Mouse (Mus musculus): ENCODE results near the gene RPS10-NUDT3. TPM values are rescaled to one million over a fixed set of nuclear protein-coding genes. Genes with fewer than 3 reads are reported as not detected.

Gene RPS10-NUDT3
- total RNA-seq, 1 experiment: not detected

DNA sequence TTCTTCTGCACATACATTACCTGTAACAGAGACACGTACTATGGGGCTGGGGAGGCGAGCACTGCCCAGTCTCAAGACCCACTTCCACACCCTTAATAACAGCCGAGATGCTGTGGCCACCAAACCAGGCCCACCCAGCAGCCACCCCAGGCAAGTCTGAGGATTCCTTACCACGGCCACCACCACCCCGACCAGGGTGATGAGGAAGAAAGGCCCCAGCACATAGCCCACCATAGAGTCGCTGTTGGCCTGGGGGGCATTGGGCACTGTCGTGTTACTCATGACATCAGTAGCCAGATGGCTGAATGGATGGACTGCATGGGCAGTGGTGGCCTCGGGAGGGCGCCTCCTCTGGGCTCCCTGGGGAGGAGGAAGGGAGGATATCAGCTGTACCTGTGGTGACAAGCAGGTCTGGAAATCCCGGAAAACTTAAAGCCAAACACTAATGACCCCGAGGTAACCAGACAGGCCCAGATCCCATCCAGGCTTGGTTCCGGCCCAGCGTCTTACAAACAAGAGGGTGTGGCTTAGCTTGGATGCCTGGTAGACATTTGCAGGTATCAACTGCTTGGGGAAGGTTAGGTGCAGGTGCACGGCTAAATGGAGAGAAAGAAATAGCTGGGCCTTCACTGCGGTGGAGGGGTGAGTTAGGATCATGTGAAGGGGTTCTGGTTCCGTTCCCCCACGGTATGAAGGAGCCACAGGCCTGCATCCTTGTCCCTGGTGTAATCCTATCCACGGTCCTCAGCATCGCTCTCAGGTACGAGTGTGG, 70.4 kb downstream of the RPS10-NUDT3 start:
- H3K4me3 ChIP-seq (ENCODE audit: insufficient read depth in 1 of 2, low read depth in 1 of 2, low read length in 2 of 2, poor library complexity in 1 of 2, severe bottlenecking in 1 of 2): peak overlapping the region; percentile 69
- peak overlapping the region; percentile 6; the same call in 1 of the 2 replicates for H3K27ac ChIP-seq (ENCODE audit: insufficient read depth, low read depth, low read length, poor library complexity, severe bottlenecking)
- H3K9me3 ChIP-seq (ENCODE audit: control insufficient read depth, insufficient read depth, low read depth, low read length): no peaks in the 10 kb centered on the region
- H3K9ac ChIP-seq (ENCODE audit: insufficient read depth, low read depth, low read length, poor library complexity, severe bottlenecking): peak overlapping the region; percentile 59
- no peak for DNase-seq (ENCODE audit: low read depth, low spot score)
- TF ChIP-seq CHD2 (IDR thresholded peaks at IDR 0.05; ENCODE audit: low read depth, low read length) (no peak), ZC3H11A (IDR thresholded peaks at IDR 0.05; ENCODE audit: borderline replicate concordance, low read depth, low read length) (no peak), MAFK (IDR thresholded peaks at IDR 0.05; ENCODE audit: insufficient read depth, low read depth, low read length) (no peak), ZNF384 (IDR thresholded peaks at IDR 0.05; ENCODE audit: low read depth, low read length) (no peak), HCFC1 (IDR thresholded peaks at IDR 0.05; ENCODE audit: borderline replicate concordance, insufficient read depth, low read length) (no peak)
- H3K36me3 ChIP-seq (ENCODE audit: control insufficient read depth, insufficient read depth, low read length, poor library complexity, severe bottlenecking): peaks cover 26% of the 10 kb centered on the region
- peaks cover 7 to 13% of the 10 kb centered on the region in 2 experiments; a peak in 3 of 4 replicates for H3K4me1 ChIP-seq (ENCODE audit: control insufficient read depth in 2 of 2, insufficient read depth in 2 of 2, low read length in 2 of 2, poor library complexity in 1 of 2)
- in situ Hi-C loops (cut with MboI; ENCODE audit: low sequenced_read_pairs in 2 of 2, unreplicated experiment in 2 of 2): no loop called here

- Histone ChIP-seq H3K36me3 (ENCODE audit: control insufficient read depth, insufficient read depth, low read length, poor library complexity, severe bottlenecking) (peaks cover 26% of the 10 kb centered on the region), H3K27ac (ENCODE audit: insufficient read depth, low read depth, low read length, poor library complexity, severe bottlenecking) (no peak overlapping the region), H3K9ac (ENCODE audit: insufficient read depth, low read depth, low read length, poor library complexity, severe bottlenecking) (no peak overlapping the region), H3K4me1 (ENCODE audit: control insufficient read depth in 2 of 2, insufficient read depth in 2 of 2, low read length in 2 of 2, poor library complexity in 1 of 2) (peaks cover 7 to 13% of the 10 kb centered on the region in 2 experiments; a peak in 3 of 4 replicates), H3K9me3 (ENCODE audit: control insufficient read depth, insufficient read depth, low read depth, low read length) (no peaks in the 10 kb centered on the region), H3K4me3 (ENCODE audit: insufficient read depth in 1 of 2, low read depth in 1 of 2, low read length in 2 of 2, poor library complexity in 1 of 2, severe bottlenecking in 1 of 2) (no peak overlapping the region)
- in situ Hi-C loops (cut with MboI; ENCODE audit: low sequenced_read_pairs in 2 of 2, unreplicated experiment in 2 of 2): no loop called here
- no peak for DNase-seq (ENCODE audit: low read depth, low spot score)
- no peak for TF ChIP-seq HCFC1 (IDR thresholded peaks at IDR 0.05; ENCODE audit: borderline replicate concordance, insufficient read depth, low read length)
- no peak for TF ChIP-seq ZC3H11A (IDR thresholded peaks at IDR 0.05; ENCODE audit: borderline replicate concordance, low read depth, low read length)
- TF ChIP-seq ZNF384 (IDR thresholded peaks at IDR 0.05; ENCODE audit: low read depth, low read length): no peak
- TF ChIP-seq CHD2 (IDR thresholded peaks at IDR 0.05; ENCODE audit: low read depth, low read length): no peak
Measured at GRCm38 (mm10) chr17:27563771-27564244, 71.2 kb downstream of the RPS10-NUDT3 start.

GRCm38 (mm10) chr17:27561809-27562526, 73.1 kb downstream of the RPS10-NUDT3 start:
- TF ChIP-seq MAFK (IDR thresholded peaks at IDR 0.05; ENCODE audit: insufficient read depth, low read depth, low read length) (peak; percentile 74; the same call in 1 of the 2 replicates), ZC3H11A (IDR thresholded peaks at IDR 0.05; ENCODE audit: borderline replicate concordance, low read depth, low read length) (no peak)
- in situ Hi-C loops (cut with MboI; ENCODE audit: low sequenced_read_pairs in 2 of 2, unreplicated experiment in 2 of 2): no loop called here

DNA sequence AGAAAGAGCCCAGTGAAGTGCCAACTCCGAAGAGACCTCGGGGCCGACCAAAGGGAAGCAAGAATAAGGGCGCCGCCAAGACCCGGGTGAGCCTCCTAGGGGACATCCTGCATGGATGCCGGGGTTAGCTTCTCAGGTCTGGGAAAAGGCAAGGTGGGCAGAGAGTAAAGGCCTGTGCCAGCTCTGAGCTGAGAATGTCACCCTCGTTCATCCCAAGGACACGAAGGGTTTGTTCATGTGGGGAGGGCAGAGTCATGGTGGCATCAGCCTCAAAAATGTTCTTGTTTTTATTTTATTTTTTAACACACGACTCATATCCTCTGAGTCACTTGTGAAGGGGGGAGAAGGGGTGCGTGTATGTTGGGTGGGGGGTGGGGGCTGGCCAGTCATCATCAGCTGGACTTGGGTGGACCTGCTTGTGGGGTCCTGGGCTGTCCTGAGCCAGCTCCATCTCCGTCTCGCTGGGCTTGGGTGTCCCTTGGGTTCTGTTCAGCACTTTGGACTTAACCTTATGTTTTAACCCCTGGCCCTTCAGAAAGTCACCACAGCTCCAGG, 74.0 kb downstream of the RPS10-NUDT3 start:
- Histone ChIP-seq H3K36me3 (ENCODE audit: control insufficient read depth, insufficient read depth, low read length, poor library complexity, severe bottlenecking) (peaks cover 28% of the 10 kb centered on the region), H3K9me3 (ENCODE audit: control insufficient read depth, insufficient read depth, low read depth, low read length) (no peaks in the 10 kb centered on the region), H3K4me1 (ENCODE audit: control insufficient read depth in 2 of 2, insufficient read depth in 2 of 2, low read length in 2 of 2, poor library complexity in 1 of 2) (peaks cover 7 to 13% of the 10 kb centered on the region in 2 experiments; a peak in 3 of 4 replicates), H3K4me3 (ENCODE audit: insufficient read depth in 1 of 2, low read depth in 1 of 2, low read length in 2 of 2, poor library complexity in 1 of 2, severe bottlenecking in 1 of 2) (no peak overlapping the region), H3K9ac (ENCODE audit: insufficient read depth, low read depth, low read length, poor library complexity, severe bottlenecking) (no peak overlapping the region), H3K27ac (ENCODE audit: insufficient read depth, low read depth, low read length, poor library complexity, severe bottlenecking) (0 out of 2 replicates have a peak overlapping the region, but pooled peaks have one; percentile 11)
- DNase-seq (ENCODE audit: low read depth, low spot score): no peak
- in situ Hi-C loops (cut with MboI; ENCODE audit: low sequenced_read_pairs in 2 of 2, unreplicated experiment in 2 of 2): no loop called here
- TF ChIP-seq ZC3H11A (IDR thresholded peaks at IDR 0.05; ENCODE audit: borderline replicate concordance, low read depth, low read length): no peak
- TF ChIP-seq MAFK (IDR thresholded peaks at IDR 0.05; ENCODE audit: insufficient read depth, low read depth, low read length): no peak
- TF ChIP-seq HCFC1 (IDR thresholded peaks at IDR 0.05; ENCODE audit: borderline replicate concordance, insufficient read depth, low read length): no peak
- TF ChIP-seq ZNF384 (IDR thresholded peaks at IDR 0.05; ENCODE audit: low read depth, low read length): no peak
- no peak for TF ChIP-seq CHD2 (IDR thresholded peaks at IDR 0.05; ENCODE audit: low read depth, low read length)

More at GRCm38 (mm10) chr17:27561809-27562526, 73.1 kb downstream of the RPS10-NUDT3 start:
- DNase-seq (ENCODE audit: low read depth, low spot score): no peak
- H3K27ac ChIP-seq (ENCODE audit: insufficient read depth, low read depth, low read length, poor library complexity, severe bottlenecking): peak overlapping the region; percentile 62
- H3K4me3 ChIP-seq (ENCODE audit: insufficient read depth in 1 of 2, low read depth in 1 of 2, low read length in 2 of 2, poor library complexity in 1 of 2, severe bottlenecking in 1 of 2): no peak overlapping the region
- no peaks in the 10 kb centered on the region for H3K9me3 ChIP-seq (ENCODE audit: control insufficient read depth, insufficient read depth, low read depth, low read length)
- peak overlapping the region; percentile 7; the same call in 1 of the 2 replicates for H3K9ac ChIP-seq (ENCODE audit: insufficient read depth, low read depth, low read length, poor library complexity, severe bottlenecking)
- H3K4me1 ChIP-seq (ENCODE audit: control insufficient read depth in 2 of 2, insufficient read depth in 2 of 2, low read length in 2 of 2, poor library complexity in 1 of 2): peaks cover 7 to 13% of the 10 kb centered on the region in 2 experiments; a peak in 3 of 4 replicates
- H3K36me3 ChIP-seq (ENCODE audit: control insufficient read depth, insufficient read depth, low read length, poor library complexity, severe bottlenecking): peaks cover 28% of the 10 kb centered on the region
